Mouse (Mus musculus): ENCODE measurements at regions not wholly inside any gene's neighbourhood (a gene's known extent, or its start where the extent isn't known, plus 50 kb on each side); places are given as distances from the start of the nearest gene placed in this dataset.

GRCm38 (mm10) chr14:31891500-31892185 is 61.2 kb upstream of the Ankrd28 start:
- no peak for DNase-seq

- no peak for DNase-seq
These were observed 61.7 kb upstream of the Ankrd28 start for GRCm38 (mm10) chr14:31892186-31892510.

GRCm38 (mm10) chr14:31896500-31896899 is 66.0 kb upstream of the Ankrd28 start:
- DNase-seq = no peak

GRCm38 (mm10) chr14:31899504-31899903 is 69.1 kb upstream of the Ankrd28 start:
- DNase-seq = no peak

GRCm38 (mm10) chr14:31899906-31900305 is 69.5 kb upstream of the Ankrd28 start:
- DNase-seq = no peak

- DNase-seq = peak; percentile 9
These were observed 71.5 kb upstream of the Ankrd28 start for GRCm38 (mm10) chr14:31901901-31902300.

- DNase-seq = no peak
These were observed 73.2 kb upstream of the Ankrd28 start for GRCm38 (mm10) chr14:31903664-31904063.

- no peak for DNase-seq
These were observed 78.1 kb upstream of the Ankrd28 start for GRCm38 (mm10) chr14:31908591-31908990.

- no peak for DNase-seq
These were observed 78.8 kb upstream of the Ankrd28 start for GRCm38 (mm10) chr14:31909291-31909690.

- no peak for DNase-seq
These were observed 80.4 kb upstream of the Ankrd28 start for GRCm38 (mm10) chr14:31910809-31911208.

- DNase-seq = no peak
These were observed 88.0 kb upstream of the Ankrd28 start for GRCm38 (mm10) chr14:31918461-31918860.

GRCm38 (mm10) chr14:31918921-31919320 is 88.5 kb upstream of the Ankrd28 start:
- no peak for DNase-seq

- DNase-seq = no peak
These were observed 98.8 kb upstream of the Ankrd28 start for GRCm38 (mm10) chr14:31929161-31929707.

- DNase-seq = peak; percentile 71
These were observed 98.4 kb upstream of the Galnt15 start for GRCm38 (mm10) chr14:31930367-31930766.

GRCm38 (mm10) chr14:31931971-31932370 is 96.8 kb upstream of the Galnt15 start:
- no peak for DNase-seq

GRCm38 (mm10) chr14:31933441-31933840 is 95.3 kb upstream of the Galnt15 start:
- no peak for DNase-seq

GRCm38 (mm10) chr14:31933841-31934271 is 94.9 kb upstream of the Galnt15 start:
- no peak for DNase-seq

GRCm38 (mm10) chr14:31934321-31934720 is 94.5 kb upstream of the Galnt15 start:
- no peak for DNase-seq

GRCm38 (mm10) chr14:31934771-31935170 is 94.0 kb upstream of the Galnt15 start:
- DNase-seq = no peak

- no peak for DNase-seq
These were observed 93.4 kb upstream of the Galnt15 start for GRCm38 (mm10) chr14:31935411-31935810.

GRCm38 (mm10) chr14:31936581-31936980 is 92.2 kb upstream of the Galnt15 start:
- DNase-seq = no peak

GRCm38 (mm10) chr14:31940900-31941299 is 87.9 kb upstream of the Galnt15 start:
- no peak for DNase-seq

- no peak for DNase-seq
These were observed 86.4 kb upstream of the Galnt15 start for GRCm38 (mm10) chr14:31942266-31942960.

- DNase-seq = no peak
These were observed 84.1 kb upstream of the Galnt15 start for GRCm38 (mm10) chr14:31944682-31945081.
